Mouse (Mus musculus) forebrain, embryonic 10.5 days (tissue): ENCODE data around the gene Cks1b. TPM values are rescaled to one million over a fixed set of nuclear protein-coding genes. Genes with fewer than 3 reads are reported as not detected.
A peak's percentile ranks its signal among the peaks of the same experiment; 100 is the strongest.

Source experiments
- DNase-seq: peaks from one replicate; pipeline ENCODE4 v3.0.0-alpha.2; 2017; ENCODE audit warnings: low spot score; ENCODE audit errors: extremely low spot score
- H3K27ac ChIP-seq: fragments of 300-500 bp; sonication (generic); 2 replicates; pipeline ENCODE4 v1.5.1; 2016; ENCODE audit warnings: mild to moderate bottlenecking
- H3K27me3 ChIP-seq: fragments of 300-500 bp; sonication (generic); 2 replicates; pipeline ENCODE4 v1.6.1; 2016; ENCODE audit warnings: mild to moderate bottlenecking; ENCODE audit not compliant: poor library complexity, severe bottlenecking
- H3K36me3 ChIP-seq: fragments of 300-500 bp; sonication (generic); replicated peaks from 2 replicates; pipeline ENCODE4 v1.6.1; 2016; ENCODE audit warnings: mild to moderate bottlenecking, moderate library complexity
- H3K4me1 ChIP-seq: fragments of 300-500 bp; sonication (generic); 2 replicates; pipeline ENCODE4 v1.6.1; 2016
- H3K4me3 ChIP-seq: fragments of 300-500 bp; sonication (generic); 2 replicates; pipeline ENCODE4 v1.5.1; 2016; ENCODE audit warnings: mild to moderate bottlenecking, moderate library complexity
- H3K9me3 ChIP-seq: fragments of 300-500 bp; sonication (generic); 2 replicates; pipeline ENCODE4 v1.6.1; 2016; ENCODE audit warnings: mild to moderate bottlenecking, moderate library complexity
- WGBS: fragments of 180-500 bp; shearing (Covaris S2); methylation state at CpG from one replicate; pipeline ENCODE4 v1.1.7; 2016; 5-methylcytosine and 5-hydroxymethylcytosine counted together
- polyA plus RNA-seq: library from polyadenylated mRNA; unstranded; fragments of >200 nt; fragmentation: Nextera tagmentation; extraction: Ambion mirVana; gene quantifications from 2 replicates; pipeline ENCODE4 v1.2.1, GENCODE M21; 2016

Cks1b gene
- polyA plus RNA-seq, 1 experiment from 2014 or later: 681 TPM

GRCm38 (mm10) chr3:89408448-89408847, 9.7 kb downstream of the Cks1b start:
- Histone ChIP-seq H3K27me3 (no peaks in the 10 kb centered on the region), H3K4me3 (peak overlapping the region; percentile 6; the same call in 1 of the 2 replicates), H3K36me3 (peaks cover 51% of the 10 kb centered on the region), H3K9me3 (no peaks in the 10 kb centered on the region), H3K4me1 (peaks cover 14% of the 10 kb centered on the region), H3K27ac (no peak overlapping the region)
- 66% methylated on average over 16 of the region's 16 CpGs for WGBS
- DNase-seq: no peak

DNA sequence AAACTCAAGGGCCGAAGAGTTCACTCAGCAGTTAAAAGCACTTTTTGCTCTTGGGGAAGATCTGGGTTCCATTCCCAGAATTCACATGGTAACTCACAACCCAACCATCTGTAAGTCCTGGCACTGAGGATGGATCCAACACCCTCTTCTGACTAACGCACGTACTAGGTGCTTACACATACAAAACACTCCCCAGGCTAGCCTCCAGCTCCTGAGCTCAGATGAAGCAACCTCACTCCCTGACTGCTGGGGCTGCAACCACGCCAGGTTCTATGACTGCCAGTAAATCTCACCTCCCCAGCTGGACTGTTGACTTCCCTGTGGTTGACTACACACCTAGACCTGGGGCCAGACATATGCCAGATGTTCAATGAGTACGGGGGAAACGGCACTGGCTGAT, 11.3 kb downstream of the Cks1b start:
- no peak for DNase-seq
- Histone ChIP-seq H3K4me3 (no peak overlapping the region), H3K27me3 (no peaks in the 10 kb centered on the region), H3K27ac (no peak overlapping the region), H3K9me3 (no peaks in the 10 kb centered on the region), H3K4me1 (peaks cover 10% of the 10 kb centered on the region), H3K36me3 (peaks cover 58% of the 10 kb centered on the region)
- 92% methylated on average over 6 of the region's 6 CpGs for WGBS

- 0 out of 2 replicates have a peak within 1 kb of the TSS, but pooled peaks have one; percentile 8 for H3K4me3 ChIP-seq
- H3K36me3 ChIP-seq: peaks cover 62% of the 10 kb centered on the region
- no peaks in the 10 kb centered on the region for H3K9me3 ChIP-seq
- no peak within 1 kb of the TSS for H3K27ac ChIP-seq
- WGBS: 81% methylated on average over 5 of the region's 5 CpGs
- H3K4me1 ChIP-seq: no peaks in the 10 kb centered on the region
- no peaks in the 10 kb centered on the region for H3K27me3 ChIP-seq
- DNase-seq: no peak
These were observed 15.5 kb downstream of the Cks1b start, which contains the start of gene Lenep for GRCm38 (mm10) chr3:89402693-89403092. Lenep (minus strand) TSS chr3:89402793.

DNA sequence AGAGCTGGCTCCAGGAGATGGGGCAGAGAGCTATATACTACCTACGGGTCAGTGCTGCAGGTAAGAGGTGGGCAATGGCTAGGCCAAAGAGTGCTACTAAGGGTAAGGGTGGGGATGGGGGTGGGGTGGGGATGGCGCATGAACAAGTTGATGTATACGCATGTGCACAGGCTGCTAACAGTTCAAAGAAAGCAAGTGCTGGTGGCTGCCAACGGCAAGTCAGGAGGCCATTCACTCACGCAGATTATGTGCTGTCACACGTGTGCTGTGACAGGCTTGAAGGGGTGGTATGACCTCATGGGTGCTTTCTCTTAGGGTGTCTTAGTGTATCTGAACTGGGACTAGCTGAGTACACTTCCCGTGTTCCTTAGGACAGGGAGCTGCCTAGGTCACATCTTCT, 16.9 kb downstream of the Cks1b start:
- no peak overlapping the region for H3K27ac ChIP-seq
- H3K9me3 ChIP-seq: no peaks in the 10 kb centered on the region
- no peaks in the 10 kb centered on the region for H3K27me3 ChIP-seq
- DNase-seq: no peak
- H3K36me3 ChIP-seq: peaks cover 53% of the 10 kb centered on the region
- H3K4me1 ChIP-seq: peaks cover 7% of the 10 kb centered on the region
- H3K4me3 ChIP-seq: no peak overlapping the region
- 89% methylated on average over 7 of the region's 7 CpGs for WGBS

DNA sequence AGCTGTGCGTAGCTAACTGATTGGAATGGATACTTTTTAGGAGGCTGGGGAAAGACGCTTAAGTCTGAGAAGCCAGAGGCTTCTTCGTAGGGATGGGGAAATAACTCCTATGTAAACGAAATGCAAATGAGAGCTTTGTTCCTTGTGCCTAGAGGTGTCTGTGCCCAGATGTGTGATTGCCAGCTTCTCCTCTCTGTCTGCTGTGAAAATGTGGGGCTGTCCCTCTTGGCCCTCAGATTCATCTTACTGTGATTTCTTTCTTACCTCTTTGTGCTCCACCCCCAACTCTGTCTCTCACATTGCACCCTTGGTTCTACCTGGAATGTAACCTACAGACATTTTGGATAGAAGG, 21.6 kb downstream of the Cks1b start:
- WGBS: 3% methylated on average over 4 of the region's 4 CpGs
- Histone ChIP-seq H3K9me3 (no peaks in the 10 kb centered on the region), H3K27me3 (peaks cover 23% of the 10 kb centered on the region), H3K36me3 (peaks cover 14% of the 10 kb centered on the region), H3K4me1 (peaks cover 54% of the 10 kb centered on the region), H3K27ac (peak overlapping the region; percentile 90), H3K4me3 (peak overlapping the region; percentile 75)
- DNase-seq: no peak

- peak; percentile 77 for DNase-seq
- under 1% methylated on average over 40 of the region's 44 CpGs for WGBS
- Histone ChIP-seq H3K4me1 (peaks cover 60% of the 10 kb centered on the region), H3K27me3 (peaks cover 29% of the 10 kb centered on the region), H3K27ac (peak overlapping the region; percentile 90), H3K36me3 (peaks cover 8% of the 10 kb centered on the region; the same call in 1 of the 2 replicates), H3K4me3 (peak overlapping the region; percentile 75), H3K9me3 (no peaks in the 10 kb centered on the region)
These were observed 22.2 kb downstream of the Cks1b start for GRCm38 (mm10) chr3:89395806-89396653.

DNA sequence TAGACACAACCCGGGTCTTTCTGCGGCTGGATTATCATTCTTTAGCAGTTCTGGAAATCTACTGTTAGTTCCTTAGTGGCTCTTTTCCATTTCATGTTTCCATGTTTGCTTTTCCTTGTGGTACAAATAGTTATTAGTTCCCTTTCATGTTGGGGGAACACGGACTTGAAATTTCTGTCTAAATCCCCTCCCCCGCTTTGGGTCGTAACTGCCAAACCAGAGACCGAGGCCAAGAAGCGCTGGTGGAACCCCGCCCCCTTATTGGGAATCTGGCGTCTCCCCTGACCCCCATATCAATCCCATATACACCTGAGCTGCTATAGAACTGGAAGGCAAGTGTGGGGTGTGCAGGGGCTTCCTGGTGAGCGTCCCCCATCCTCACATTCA, 22.8 kb downstream of the Cks1b start:
- H3K27ac ChIP-seq: peak overlapping the region; percentile 90
- 0 out of 2 replicates have a peak, but pooled peaks cover 8% of the 10 kb centered on the region for H3K36me3 ChIP-seq
- H3K9me3 ChIP-seq: no peaks in the 10 kb centered on the region
- no peak for DNase-seq
- whole genome bisulfite sequencing: under 1% methylated on average over 10 of the region's 10 CpGs
- peaks cover 66% of the 10 kb centered on the region for H3K4me1 ChIP-seq
- H3K27me3 ChIP-seq: peaks cover 35% of the 10 kb centered on the region
- peak overlapping the region; percentile 75 for H3K4me3 ChIP-seq

- Histone ChIP-seq H3K27me3 (peaks cover 41% of the 10 kb centered on the region), H3K9me3 (no peaks in the 10 kb centered on the region), H3K27ac (peak overlapping the region; percentile 90), H3K4me1 (peaks cover 71% of the 10 kb centered on the region), H3K4me3 (peak overlapping the region; percentile 75), H3K36me3 (0 out of 2 replicates have a peak, but pooled peaks cover 2% of the 10 kb centered on the region)
- under 1% methylated on average over 12 of the region's 12 CpGs for WGBS
- peak; percentile 87 for DNase-seq
These were observed 23.3 kb downstream of the Cks1b start for GRCm38 (mm10) chr3:89394894-89395256.

DNA sequence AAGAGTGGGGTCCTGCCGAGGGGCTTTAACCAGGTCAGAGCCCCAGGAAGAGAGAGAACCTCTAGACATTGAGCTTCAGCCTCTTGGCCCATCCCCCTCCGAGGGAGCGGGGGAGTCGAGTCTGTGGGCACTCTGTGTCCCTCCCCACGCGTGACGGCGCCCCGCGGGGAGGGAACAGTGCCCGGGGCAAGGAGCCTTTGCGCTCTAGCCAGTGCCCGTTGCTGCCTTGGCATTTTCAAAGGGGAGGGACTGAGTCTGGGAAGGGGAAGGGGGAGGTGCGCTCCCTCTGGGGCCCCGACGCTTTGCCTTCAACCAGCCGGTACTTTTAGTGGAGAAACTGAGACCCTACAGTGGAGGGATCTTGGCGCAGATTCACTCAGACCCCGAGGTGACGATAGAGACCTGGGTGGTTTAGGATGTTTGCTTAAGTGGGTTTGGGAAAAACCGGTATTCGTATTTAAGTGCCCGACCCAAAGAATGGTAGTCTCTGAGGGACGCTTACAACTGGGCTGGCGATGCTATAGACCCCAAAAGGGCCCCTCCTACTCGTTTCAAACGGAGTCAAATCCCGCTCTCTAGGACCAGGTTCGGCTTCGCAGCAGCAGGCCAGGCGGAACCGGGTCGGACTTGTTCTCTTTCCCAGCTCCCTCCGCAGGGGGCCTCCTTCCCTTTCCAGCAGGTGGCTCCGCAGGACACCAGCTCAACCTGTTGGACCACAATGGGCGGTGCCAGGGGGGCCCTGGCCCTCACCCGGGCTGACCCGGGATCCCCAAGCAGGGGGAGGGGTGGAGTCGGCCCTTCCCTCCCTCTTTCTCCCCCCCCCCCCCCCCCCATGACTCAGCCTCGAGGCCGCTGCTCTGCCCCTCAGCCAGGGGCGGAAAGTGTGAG, 23.9 kb downstream of the Cks1b start, which contains the start of gene Zbtb7b:
Gene Zbtb7b (minus strand): TSS at position 771 of the 888 bp plus-strand sequence.
- WGBS: under 1% methylated on average over 42 of the region's 42 CpGs
- Histone ChIP-seq H3K4me1 (peaks cover 75% of the 10 kb centered on the region), H3K27ac (peak within 1 kb of the TSS; percentile 90), H3K4me3 (peak within 1 kb of the TSS; percentile 75), H3K9me3 (no peaks in the 10 kb centered on the region), H3K27me3 (peaks cover 42% of the 10 kb centered on the region), H3K36me3 (no peaks in the 10 kb centered on the region)
- DNase-seq: no peak

DNA sequence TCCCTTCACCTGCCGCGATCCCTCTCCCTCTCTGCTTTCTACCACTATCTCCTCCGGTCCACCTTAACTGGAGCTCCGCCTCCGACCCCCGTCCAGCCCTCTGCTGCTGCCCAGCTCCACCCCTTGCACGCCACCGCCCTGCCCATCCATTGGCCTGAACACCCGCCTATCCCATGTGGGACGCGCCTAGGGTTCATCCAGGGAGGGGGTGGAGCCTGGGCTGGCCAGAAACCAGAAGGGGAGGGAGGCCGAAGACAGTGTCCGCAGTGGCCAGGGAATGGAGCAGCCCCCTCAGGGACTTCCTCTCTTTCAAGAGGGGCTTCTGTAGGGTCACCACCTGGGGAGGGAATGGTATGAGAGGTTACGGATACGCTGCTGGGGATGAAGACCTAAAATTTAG, 24.6 kb downstream of the Cks1b start:
- peaks cover 78% of the 10 kb centered on the region for H3K4me1 ChIP-seq
- H3K9me3 ChIP-seq: no peaks in the 10 kb centered on the region
- H3K36me3 ChIP-seq: no peaks in the 10 kb centered on the region
- peak overlapping the region; percentile 75 for H3K4me3 ChIP-seq
- DNase-seq: peak; percentile 98
- under 1% methylated on average over 15 of the region's 15 CpGs for WGBS
- H3K27me3 ChIP-seq: peaks cover 42% of the 10 kb centered on the region
- peak overlapping the region; percentile 90 for H3K27ac ChIP-seq

DNA sequence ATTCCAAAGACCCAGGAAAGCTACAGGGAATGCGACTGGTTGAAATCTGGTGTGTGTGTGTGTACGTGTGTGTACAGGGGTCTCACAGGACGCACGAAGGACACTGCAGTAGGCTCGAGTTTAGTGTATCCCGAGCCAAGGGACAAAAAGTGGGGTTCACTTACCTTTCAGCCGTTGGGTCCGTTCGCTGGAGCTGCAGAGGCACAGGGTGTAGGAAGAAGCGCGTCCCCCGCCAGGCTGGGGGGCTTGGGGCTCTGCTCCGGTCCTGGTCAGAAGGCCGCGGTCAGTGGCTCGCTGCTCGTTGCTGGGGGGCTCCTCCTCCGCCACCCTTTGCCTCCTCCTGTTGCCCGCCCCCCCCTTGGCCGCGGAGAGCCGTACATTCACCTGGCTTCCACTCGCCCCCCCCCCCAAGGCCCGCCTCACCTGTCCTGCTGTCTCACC, 25.3 kb downstream of the Cks1b start:
- H3K9me3 ChIP-seq: no peaks in the 10 kb centered on the region
- under 1% methylated on average over 23 of the region's 24 CpGs for WGBS
- no peaks in the 10 kb centered on the region for H3K36me3 ChIP-seq
- H3K27me3 ChIP-seq: peaks cover 42% of the 10 kb centered on the region
- peak overlapping the region; percentile 75 for H3K4me3 ChIP-seq
- peak; percentile 31 for DNase-seq
- H3K27ac ChIP-seq: peak overlapping the region; percentile 90
- peaks cover 85% of the 10 kb centered on the region for H3K4me1 ChIP-seq

- under 1% methylated on average over 56 of the region's 56 CpGs for WGBS
- Histone ChIP-seq H3K27me3 (peaks cover 46% of the 10 kb centered on the region), H3K4me3 (peak overlapping the region; percentile 75)
These were observed 26.3 kb downstream of the Cks1b start for GRCm38 (mm10) chr3:89391663-89392511.

More at GRCm38 (mm10) chr3:89391663-89392511, 26.3 kb downstream of the Cks1b start:
- no peaks in the 10 kb centered on the region for H3K9me3 ChIP-seq
- no peaks in the 10 kb centered on the region for H3K36me3 ChIP-seq
- peak; percentile 56 for DNase-seq
- peak overlapping the region; percentile 90 for H3K27ac ChIP-seq
- peaks cover 93% of the 10 kb centered on the region for H3K4me1 ChIP-seq
